Mouse (Mus musculus): ENCODE measurements around the gene Ezh2. TPM values are rescaled to one million over a fixed set of nuclear protein-coding genes. Genes with fewer than 3 reads are reported as not detected.
"Not testable (repeated sequence)": the region's sequence is repeated elsewhere in the genome, so short reads cannot be mapped to it uniquely, and the experiment has no call there.

Gene Ezh2
- polyA plus RNA-seq, 1 experiment from 2014 or later = 13.5 TPM

GRCm38 (mm10) chr6:47587332-47587731 is 7.8 kb downstream of the Ezh2 start:
- 90% methylated on average over 2 of the region's 2 CpGs for WGBS (ENCODE audit: missing documents)
- H3K36me3 ChIP-seq (ENCODE audit: inconsistent target); H3K4me3 ChIP-seq (ENCODE audit: inconsistent target); H3K27ac ChIP-seq: not testable (repeated sequence)
- peaks cover 100% of the 10 kb centered on the region for H3K79me2 ChIP-seq (ENCODE audit: inconsistent target)

- H3K4me3 ChIP-seq (ENCODE audit: inconsistent target) = no peak overlapping the region
- no peaks in the 10 kb centered on the region for H3K36me3 ChIP-seq (ENCODE audit: inconsistent target)
- WGBS (ENCODE audit: missing documents) = 100% methylated on average over 2 of the region's 2 CpGs
- H3K27ac ChIP-seq = no peak overlapping the region
- peaks cover 18% of the 10 kb centered on the region for H3K79me2 ChIP-seq (ENCODE audit: inconsistent target)
These were observed 22.3 kb downstream of the Ezh2 start for GRCm38 (mm10) chr6:47572887-47573286.

- 100% methylated on average over 1 of the region's 1 CpGs for WGBS (ENCODE audit: missing documents)
These were observed 29.7 kb downstream of the Ezh2 start for GRCm38 (mm10) chr6:47565326-47566035.

GRCm38 (mm10) chr6:47561426-47561825 is 33.7 kb downstream of the Ezh2 start:
- H3K79me2 ChIP-seq (ENCODE audit: inconsistent target) = no peaks in the 10 kb centered on the region
- no peaks in the 10 kb centered on the region for H3K36me3 ChIP-seq (ENCODE audit: inconsistent target)
- 88% methylated on average over 5 of the region's 5 CpGs for WGBS (ENCODE audit: missing documents)
- no peak overlapping the region for H3K4me3 ChIP-seq (ENCODE audit: inconsistent target)
- H3K27ac ChIP-seq = no peak overlapping the region

More at GRCm38 (mm10) chr6:47565326-47566035, 29.7 kb downstream of the Ezh2 start:
- no peak overlapping the region for H3K27ac ChIP-seq
- H3K36me3 ChIP-seq (ENCODE audit: inconsistent target) = no peaks in the 10 kb centered on the region
- H3K4me3 ChIP-seq (ENCODE audit: inconsistent target) = no peak overlapping the region
- no peaks in the 10 kb centered on the region for H3K79me2 ChIP-seq (ENCODE audit: inconsistent target)

- no peak overlapping the region for H3K27ac ChIP-seq
- 77% methylated on average over 2 of the region's 2 CpGs for WGBS (ENCODE audit: missing documents)
- no peaks in the 10 kb centered on the region for H3K36me3 ChIP-seq (ENCODE audit: inconsistent target)
These were observed 34.3 kb downstream of the Ezh2 start for GRCm38 (mm10) chr6:47560846-47561245.

GRCm38 (mm10) chr6:47560407-47560806 is 34.7 kb downstream of the Ezh2 start:
- Histone ChIP-seq H3K36me3 (ENCODE audit: inconsistent target) (no peaks in the 10 kb centered on the region), H3K27ac (no peak overlapping the region), H3K4me3 (ENCODE audit: inconsistent target) (no peak overlapping the region), H3K79me2 (ENCODE audit: inconsistent target) (no peaks in the 10 kb centered on the region)

More at GRCm38 (mm10) chr6:47560846-47561245, 34.3 kb downstream of the Ezh2 start:
- H3K79me2 ChIP-seq (ENCODE audit: inconsistent target) = no peaks in the 10 kb centered on the region
- H3K4me3 ChIP-seq (ENCODE audit: inconsistent target) = no peak overlapping the region

GRCm38 (mm10) chr6:47559287-47559686 is 35.9 kb downstream of the Ezh2 start:
- H3K4me3 ChIP-seq (ENCODE audit: inconsistent target) = no peak overlapping the region
- H3K36me3 ChIP-seq (ENCODE audit: inconsistent target) = no peaks in the 10 kb centered on the region
- H3K79me2 ChIP-seq (ENCODE audit: inconsistent target) = no peaks in the 10 kb centered on the region
- WGBS (ENCODE audit: missing documents) = 77% methylated on average over 2 of the region's 2 CpGs
- no peak overlapping the region for H3K27ac ChIP-seq

GRCm38 (mm10) chr6:47552280-47552679 is 42.9 kb downstream of the Ezh2 start:
- Histone ChIP-seq H3K4me3 (ENCODE audit: inconsistent target) (no peak overlapping the region), H3K27ac (no peak overlapping the region), H3K79me2 (ENCODE audit: inconsistent target) (no peaks in the 10 kb centered on the region), H3K36me3 (ENCODE audit: inconsistent target) (no peaks in the 10 kb centered on the region)
- WGBS (ENCODE audit: missing documents) = 77% methylated on average over 4 of the region's 4 CpGs

- H3K27ac ChIP-seq = no peak overlapping the region
- H3K36me3 ChIP-seq (ENCODE audit: inconsistent target) = 0 out of 2 replicates have a peak, but pooled peaks cover 2% of the 10 kb centered on the region
- no peak overlapping the region for H3K4me3 ChIP-seq (ENCODE audit: inconsistent target)
- 94% methylated on average over 5 of the region's 5 CpGs for WGBS (ENCODE audit: missing documents)
- H3K79me2 ChIP-seq (ENCODE audit: inconsistent target) = no peaks in the 10 kb centered on the region
These were observed 59.8 kb downstream of the Ezh2 start for GRCm38 (mm10) chr6:47535333-47535732.

GRCm38 (mm10) chr6:47532547-47532946 is 62.6 kb downstream of the Ezh2 start:
- H3K36me3 ChIP-seq (ENCODE audit: inconsistent target) = no peaks in the 10 kb centered on the region
- H3K4me3 ChIP-seq (ENCODE audit: inconsistent target) = no peak overlapping the region
- H3K79me2 ChIP-seq (ENCODE audit: inconsistent target) = no peaks in the 10 kb centered on the region
- WGBS (ENCODE audit: missing documents) = 75% methylated on average over 1 of the region's 1 CpGs
- no peak overlapping the region for H3K27ac ChIP-seq

- WGBS (ENCODE audit: missing documents) = 0% methylated on average over 1 of the region's 1 CpGs
- Histone ChIP-seq H3K79me2 (ENCODE audit: inconsistent target) (no peaks in the 10 kb centered on the region), H3K36me3 (ENCODE audit: inconsistent target) (peaks cover 42% of the 10 kb centered on the region), H3K4me3 (ENCODE audit: inconsistent target) (no peak overlapping the region), H3K27ac (no peak overlapping the region)
These were observed 67.5 kb downstream of the Ezh2 start for GRCm38 (mm10) chr6:47527655-47528054.

- Histone ChIP-seq H3K36me3 (ENCODE audit: inconsistent target) (peaks cover 47% of the 10 kb centered on the region), H3K79me2 (ENCODE audit: inconsistent target) (no peaks in the 10 kb centered on the region), H3K4me3 (ENCODE audit: inconsistent target) (no peak overlapping the region), H3K27ac (no peak overlapping the region)
- WGBS (ENCODE audit: missing documents) = 89% methylated on average over 2 of the region's 2 CpGs
These were observed 68.0 kb downstream of the Ezh2 start for GRCm38 (mm10) chr6:47527129-47527528.

GRCm38 (mm10) chr6:47526446-47526845 is 68.7 kb downstream of the Ezh2 start:
- H3K79me2 ChIP-seq (ENCODE audit: inconsistent target) = no peaks in the 10 kb centered on the region
- H3K27ac ChIP-seq = no peak overlapping the region
- 96% methylated on average over 4 of the region's 4 CpGs for WGBS (ENCODE audit: missing documents)
- no peak overlapping the region for H3K4me3 ChIP-seq (ENCODE audit: inconsistent target)
- H3K36me3 ChIP-seq (ENCODE audit: inconsistent target) = peaks cover 53% of the 10 kb centered on the region

- Histone ChIP-seq H3K79me2 (ENCODE audit: inconsistent target) (no peaks in the 10 kb centered on the region), H3K36me3 (ENCODE audit: inconsistent target) (peaks cover 62% of the 10 kb centered on the region), H3K27ac (no peak overlapping the region), H3K4me3 (ENCODE audit: inconsistent target) (no peak overlapping the region)
- WGBS (ENCODE audit: missing documents) = 83% methylated on average over 2 of the region's 2 CpGs
These were observed 70.1 kb downstream of the Ezh2 start for GRCm38 (mm10) chr6:47525041-47525440.

GRCm38 (mm10) chr6:47522431-47522830 is 72.7 kb downstream of the Ezh2 start:
- WGBS (ENCODE audit: missing documents) = 95% methylated on average over 3 of the region's 3 CpGs
- H3K79me2 ChIP-seq (ENCODE audit: inconsistent target) = no peaks in the 10 kb centered on the region
- H3K36me3 ChIP-seq (ENCODE audit: inconsistent target) = peaks cover 88% of the 10 kb centered on the region
- no peak overlapping the region for H3K27ac ChIP-seq
- H3K4me3 ChIP-seq (ENCODE audit: inconsistent target) = no peak overlapping the region

GRCm38 (mm10) chr6:47520030-47520429 is 75.1 kb downstream of the Ezh2 start:
- H3K36me3 ChIP-seq (ENCODE audit: inconsistent target) = peaks cover 93% of the 10 kb centered on the region
- 96% methylated on average over 2 of the region's 2 CpGs for WGBS (ENCODE audit: missing documents)
- H3K27ac ChIP-seq = no peak overlapping the region
- H3K4me3 ChIP-seq (ENCODE audit: inconsistent target) = no peak overlapping the region
- H3K79me2 ChIP-seq (ENCODE audit: inconsistent target) = no peaks in the 10 kb centered on the region
